Mouse (Mus musculus): ENCODE results near the gene Lats2.

Lats2 gene

DNA sequence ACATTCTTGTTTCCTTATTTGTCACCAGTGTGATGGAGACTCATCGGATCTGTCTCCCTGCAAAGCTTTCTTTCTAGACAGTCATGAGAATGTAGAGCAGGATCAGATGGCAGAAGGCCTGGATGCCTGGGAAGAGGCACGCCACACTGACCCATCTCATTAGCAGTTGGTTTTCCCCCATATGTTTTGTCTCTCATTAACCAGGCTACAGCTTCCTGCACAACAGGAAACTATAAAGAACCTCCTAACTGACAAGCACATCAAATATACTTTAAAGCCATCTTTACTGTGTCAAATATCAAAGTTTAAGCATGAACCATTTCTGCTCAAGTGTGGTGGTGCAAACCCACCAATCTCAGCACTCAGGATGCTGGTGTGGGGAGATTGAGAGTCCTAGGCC, 8.7 kb downstream of the Lats2 start:
- TF ChIP-seq GATA4 (IDR thresholded peaks at IDR 0.05; ENCODE audit: insufficient replicate concordance, low read length), result no peak

- no peak; the same call in 1 of the 2 replicates for TF ChIP-seq GATA4 (IDR thresholded peaks at IDR 0.05; ENCODE audit: insufficient replicate concordance, low read length)
Measured at GRCm38 (mm10) chr14:57746001-57746771, 12.0 kb downstream of the Lats2 start, which contains the start of gene Gm49361. Gm49361 (minus strand) TSS chr14:57746103.

DNA sequence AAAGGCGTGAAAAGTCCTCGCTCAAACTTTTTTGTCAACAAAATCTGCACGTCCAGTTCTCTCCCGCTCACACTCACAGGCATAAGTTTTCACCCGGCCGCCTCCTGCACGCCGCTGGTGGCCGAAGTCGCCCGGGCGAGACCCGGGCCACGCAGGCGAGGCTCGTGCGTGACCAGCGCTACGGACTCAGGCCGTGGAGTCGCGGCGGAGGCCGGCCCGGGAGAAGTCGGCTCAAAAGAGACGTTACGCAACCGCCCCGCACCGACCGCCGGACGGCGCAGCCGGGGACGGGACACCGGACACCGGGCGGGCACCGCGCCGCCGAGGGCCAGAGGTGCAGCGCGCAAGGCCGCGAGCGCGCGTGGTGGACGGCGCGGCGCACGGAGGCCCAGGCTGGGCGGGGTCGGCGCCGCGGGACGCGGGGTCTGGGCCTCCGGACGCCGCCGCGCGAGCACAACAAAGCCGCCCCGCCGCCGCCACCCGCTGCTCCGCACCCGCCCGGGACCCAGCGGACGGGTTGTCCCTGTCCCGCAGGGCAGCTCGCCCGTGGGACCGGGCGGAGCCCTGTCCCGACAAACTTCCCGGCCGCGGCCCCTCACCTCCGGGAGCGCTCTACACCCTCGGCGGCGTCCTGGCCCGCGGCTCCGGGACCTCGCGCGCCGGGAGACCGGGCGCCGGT, 12.8 kb downstream of the Lats2 start:
- no peak for TF ChIP-seq GATA4 (IDR thresholded peaks at IDR 0.05; ENCODE audit: insufficient replicate concordance, low read length)

- TF ChIP-seq GATA4 (IDR thresholded peaks at IDR 0.05; ENCODE audit: insufficient replicate concordance, low read length), result no peak
Measured at GRCm38 (mm10) chr14:57744547-57744946, 13.6 kb downstream of the Lats2 start.

DNA sequence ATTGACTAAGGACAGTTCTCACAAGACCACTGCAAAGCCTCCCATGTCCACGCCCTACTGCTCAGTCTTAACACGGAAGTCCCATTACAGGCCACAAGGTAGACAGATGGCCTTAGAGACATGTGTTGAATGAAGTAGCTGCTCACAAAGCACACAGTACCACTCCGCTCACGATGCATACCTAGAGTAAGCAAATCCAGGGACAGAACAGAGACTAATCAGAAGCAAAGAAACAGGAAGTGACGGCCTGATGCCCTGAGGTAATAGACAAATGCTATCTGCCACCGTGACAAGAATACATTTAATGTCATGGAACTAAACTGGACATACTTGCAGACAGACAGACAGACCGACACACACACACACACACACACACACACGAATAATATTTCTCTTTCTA, 17.5 kb downstream of the Lats2 start:
- no peak for TF ChIP-seq GATA4 (IDR thresholded peaks at IDR 0.05; ENCODE audit: insufficient replicate concordance, low read length)

GRCm38 (mm10) chr14:57737089-57737488, 21.1 kb downstream of the Lats2 start:
- TF ChIP-seq GATA4 (IDR thresholded peaks at IDR 0.05; ENCODE audit: insufficient replicate concordance, low read length), result no peak; the same call in 1 of the 2 replicates

DNA sequence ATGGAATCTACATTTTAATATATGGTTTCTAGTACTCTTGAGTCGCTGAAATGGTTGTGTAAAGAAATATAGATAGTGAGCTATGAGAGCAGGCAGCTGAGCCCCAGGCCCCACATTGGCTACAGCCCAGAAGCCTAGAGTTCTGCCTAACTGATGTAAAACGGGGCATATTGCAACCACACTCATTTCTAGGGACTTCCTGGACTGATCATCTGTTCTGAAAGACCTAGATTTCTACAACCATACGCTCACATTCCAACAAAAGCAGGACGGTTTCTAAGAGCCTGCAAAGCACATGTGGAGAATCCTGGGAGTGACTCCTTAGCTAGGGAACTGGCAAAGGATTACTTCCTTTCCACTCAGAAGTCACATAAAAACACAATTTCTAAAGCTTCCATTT, 22.0 kb downstream of the Lats2 start:
- TF ChIP-seq GATA4 (IDR thresholded peaks at IDR 0.05; ENCODE audit: insufficient replicate concordance, low read length), result no peak

DNA sequence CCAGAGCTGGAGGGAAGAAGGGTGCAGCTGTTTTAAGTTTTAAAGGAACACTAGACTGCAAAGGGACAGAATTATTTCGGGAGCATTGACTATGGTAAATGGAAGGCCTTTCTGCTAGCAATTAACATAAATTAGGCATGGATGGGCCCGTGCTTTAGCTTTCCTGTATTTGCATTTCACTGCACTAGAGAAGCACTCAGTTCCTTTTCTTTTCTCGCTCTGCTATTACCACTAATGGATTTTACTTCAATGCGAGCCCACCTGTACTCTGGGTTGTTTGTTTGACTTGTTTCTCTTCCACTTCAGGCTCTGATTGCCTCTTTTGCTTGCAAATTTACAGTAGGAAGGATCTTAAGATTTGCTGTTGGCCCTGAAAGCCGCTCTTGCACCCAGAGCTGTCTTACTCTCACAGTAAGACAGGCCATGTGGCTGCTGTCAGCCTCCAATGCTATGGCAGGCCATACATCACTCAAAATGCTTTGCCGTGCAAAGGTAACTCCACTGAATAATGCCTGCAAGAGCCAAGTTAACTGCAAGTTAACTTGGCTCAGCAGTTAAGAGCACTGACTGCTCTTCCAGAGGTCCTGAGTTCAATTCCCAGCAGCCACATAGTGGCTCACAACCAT, 25.4 kb downstream of the Lats2 start:
- no peak for TF ChIP-seq GATA4 (IDR thresholded peaks at IDR 0.05; ENCODE audit: insufficient replicate concordance, low read length)

DNA sequence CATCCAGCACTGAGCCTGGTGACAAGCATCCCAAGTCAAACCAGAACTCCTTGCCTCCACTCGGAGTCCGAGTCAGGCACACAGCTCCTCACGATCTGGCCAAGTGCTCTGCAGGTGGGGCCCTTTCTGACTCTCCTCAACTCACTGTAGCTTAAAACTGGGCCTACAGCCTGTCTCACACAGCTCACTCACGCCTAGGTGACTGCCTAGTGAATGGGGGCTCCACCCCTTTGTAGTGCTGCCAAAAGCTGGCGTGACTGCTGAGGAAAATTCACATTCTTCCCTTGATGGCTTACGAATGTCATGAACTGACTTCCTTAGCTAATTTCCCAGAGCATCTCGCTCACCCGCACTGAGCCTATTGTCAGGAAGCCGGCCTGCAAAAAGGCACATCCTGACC, 27.7 kb downstream of the Lats2 start:
- TF ChIP-seq GATA4 (IDR thresholded peaks at IDR 0.05; ENCODE audit: insufficient replicate concordance, low read length), result no peak

DNA sequence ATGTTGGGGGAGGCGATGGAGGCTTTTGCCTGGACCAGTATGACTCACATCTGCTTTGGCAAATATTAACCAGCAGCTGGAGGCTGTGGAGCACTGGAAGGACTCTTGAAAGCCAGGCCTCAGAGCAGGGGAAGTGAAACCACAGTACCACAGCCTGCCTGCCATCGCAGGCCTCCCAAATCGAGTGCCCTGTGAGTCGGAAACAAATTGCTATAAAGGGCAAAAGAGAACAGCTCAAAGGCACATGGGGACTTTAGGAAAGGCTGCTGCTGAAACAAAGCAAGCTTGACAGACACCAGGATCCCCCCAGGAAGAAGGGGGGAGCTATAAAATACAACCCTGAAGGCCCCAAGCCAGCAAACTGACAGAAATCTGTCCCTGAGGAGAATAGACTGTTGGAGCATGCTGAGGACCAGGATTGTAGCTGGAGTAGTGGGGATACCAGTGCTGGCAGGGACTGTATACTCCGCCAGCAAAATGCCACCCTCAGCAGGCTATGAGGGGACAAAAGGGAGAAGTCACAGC, 28.2 kb downstream of the Lats2 start:
- no peak for TF ChIP-seq GATA4 (IDR thresholded peaks at IDR 0.05; ENCODE audit: insufficient replicate concordance, low read length)

DNA sequence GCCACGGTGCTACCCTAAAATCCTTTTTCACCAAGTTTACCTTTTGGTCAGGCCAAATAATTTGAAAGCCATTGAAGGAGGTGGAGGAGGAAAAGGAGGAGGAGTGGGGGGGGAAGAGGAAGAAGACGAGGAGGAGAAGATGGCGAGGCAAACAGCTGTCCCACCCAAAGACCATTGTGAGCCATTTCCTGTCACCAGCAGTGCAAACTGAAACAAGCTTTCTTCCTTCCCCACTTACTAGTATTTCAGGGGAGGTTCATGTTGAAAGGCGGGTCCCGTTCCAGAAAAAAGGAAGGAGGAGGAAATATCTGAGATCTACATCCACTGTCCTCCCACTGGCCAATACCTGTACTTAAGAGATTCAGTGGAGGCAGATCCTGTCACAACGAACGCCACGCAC, 28.8 kb downstream of the Lats2 start:
- TF ChIP-seq GATA4 (IDR thresholded peaks at IDR 0.05; ENCODE audit: insufficient replicate concordance, low read length), result no peak; the same call in 1 of the 2 replicates

DNA sequence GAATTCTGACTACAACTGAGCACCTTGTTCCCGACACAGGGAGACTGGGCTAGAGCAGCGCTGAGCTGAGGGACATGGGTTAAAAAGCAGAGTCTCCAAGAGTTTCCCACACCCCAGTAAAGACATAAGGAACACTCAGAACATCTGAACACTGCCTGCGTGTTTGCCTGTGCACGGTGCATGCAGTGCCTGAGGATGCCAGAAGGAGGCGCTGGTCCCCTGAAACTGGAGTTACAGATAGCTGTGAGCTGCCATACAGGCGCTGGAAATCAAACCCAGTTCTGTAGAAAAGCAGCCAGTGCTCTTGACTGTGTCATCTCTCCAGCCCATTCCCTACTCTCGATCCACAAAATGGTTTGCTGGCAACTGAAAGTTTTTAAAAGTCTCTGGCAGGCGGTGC, 32.0 kb downstream of the Lats2 start:
- no peak for TF ChIP-seq GATA4 (IDR thresholded peaks at IDR 0.05; ENCODE audit: insufficient replicate concordance, low read length)

DNA sequence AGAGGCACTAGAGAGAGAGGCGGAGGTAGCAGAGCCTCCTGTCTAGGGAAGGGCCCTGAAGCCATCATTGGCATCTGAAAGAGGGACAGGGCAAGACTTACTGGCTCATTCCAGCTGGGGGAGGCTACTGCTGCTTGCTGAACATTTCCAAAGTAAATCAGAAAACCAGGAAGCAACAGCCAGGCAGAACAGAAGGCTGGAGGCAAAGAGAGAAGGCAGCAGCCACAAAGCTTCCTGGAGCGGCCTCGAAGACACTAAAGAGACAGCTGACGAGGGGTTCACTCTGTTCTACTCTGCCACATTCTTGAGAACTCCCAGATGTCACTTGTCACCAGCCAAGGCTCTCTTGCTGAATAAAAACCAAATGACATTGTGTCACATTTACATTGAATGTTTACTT, 33.7 kb downstream of the Lats2 start:
- TF ChIP-seq GATA4 (IDR thresholded peaks at IDR 0.05; ENCODE audit: insufficient replicate concordance, low read length), result no peak

DNA sequence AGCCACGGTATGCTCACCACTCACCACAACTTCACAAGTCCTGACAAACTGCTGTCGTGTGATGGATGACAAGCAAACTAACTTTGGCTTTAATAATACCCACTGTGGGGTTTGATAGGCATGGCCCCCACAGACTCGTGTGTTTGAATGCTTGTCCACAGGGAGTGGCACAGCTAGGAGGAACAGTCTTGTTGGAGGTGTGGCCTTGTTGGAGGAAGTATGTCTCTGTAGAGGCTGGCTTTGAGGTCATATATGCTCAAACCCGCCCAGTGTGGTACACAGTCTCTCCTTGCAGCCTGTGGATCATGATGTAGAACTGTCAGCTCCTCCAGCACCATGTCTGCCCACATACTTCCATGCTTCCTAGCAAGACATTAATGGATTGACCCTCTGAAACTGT, 39.9 kb downstream of the Lats2 start:
- TF ChIP-seq GATA4 (IDR thresholded peaks at IDR 0.05; ENCODE audit: insufficient replicate concordance, low read length), result no peak

DNA sequence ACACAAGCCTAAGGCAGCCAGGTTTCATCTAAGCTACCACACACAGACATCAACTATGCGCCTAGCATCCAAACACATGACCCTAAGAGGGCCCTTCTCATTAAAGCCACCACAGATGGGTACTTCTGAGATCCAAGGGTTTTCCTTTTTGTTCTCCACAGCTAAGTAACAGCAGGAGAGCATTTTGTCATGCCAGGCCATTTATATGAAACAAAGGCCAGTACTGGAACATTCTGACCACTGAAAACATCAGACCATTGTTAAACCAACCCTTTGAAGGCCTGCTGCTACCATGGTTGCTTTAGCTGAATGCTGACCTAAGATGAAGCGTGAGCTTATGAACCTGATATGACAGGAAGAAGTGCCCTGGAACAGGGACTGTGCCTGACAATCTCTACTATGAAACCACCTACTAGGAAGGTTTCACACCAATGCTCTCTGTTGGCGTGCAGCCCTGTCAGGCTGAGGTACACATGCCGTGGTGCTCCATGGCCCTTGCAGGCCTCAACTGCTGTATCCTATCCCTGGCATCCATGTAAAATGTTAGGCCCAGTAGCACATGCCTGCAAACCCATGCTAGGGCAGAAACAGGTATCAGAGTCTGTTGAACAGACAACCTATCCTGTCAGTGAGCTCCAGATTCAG, 41.5 kb downstream of the Lats2 start:
- no peak for TF ChIP-seq GATA4 (IDR thresholded peaks at IDR 0.05; ENCODE audit: insufficient replicate concordance, low read length)

Measured in liver, adult (tissue).